Mouse (Mus musculus) kidney, postnatal 4 days (tissue): ENCODE results near the gene B3gntl1.

ENCODE experiments used
- DNase-seq, 2 experiments: peaks; one replicate each; pipeline ENCODE4 v3.0.0; 2021; ENCODE audit warnings: mixed read lengths in 2 of 2

Gene B3gntl1

DNA sequence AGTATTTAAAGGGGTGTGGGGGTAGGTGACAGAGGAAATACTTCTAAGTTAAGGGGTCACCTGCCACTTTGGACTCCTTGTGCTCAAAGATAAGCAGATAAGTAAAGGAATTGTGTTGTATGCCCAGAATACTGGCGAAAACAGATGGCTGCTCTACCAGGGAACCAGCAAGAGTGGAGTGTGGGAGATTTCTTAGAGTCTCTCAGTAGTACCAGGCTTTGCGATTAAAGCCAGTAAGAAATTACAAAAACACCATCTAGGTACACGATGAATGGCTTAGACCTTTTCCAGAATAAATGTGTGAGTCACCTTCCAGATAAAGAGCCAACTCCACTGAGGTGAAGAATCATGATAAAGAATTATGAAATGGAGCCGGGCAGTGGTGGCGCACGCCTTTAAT lies 27.6 kb downstream of the B3gntl1 start:
- no peak for DNase-seq

DNA sequence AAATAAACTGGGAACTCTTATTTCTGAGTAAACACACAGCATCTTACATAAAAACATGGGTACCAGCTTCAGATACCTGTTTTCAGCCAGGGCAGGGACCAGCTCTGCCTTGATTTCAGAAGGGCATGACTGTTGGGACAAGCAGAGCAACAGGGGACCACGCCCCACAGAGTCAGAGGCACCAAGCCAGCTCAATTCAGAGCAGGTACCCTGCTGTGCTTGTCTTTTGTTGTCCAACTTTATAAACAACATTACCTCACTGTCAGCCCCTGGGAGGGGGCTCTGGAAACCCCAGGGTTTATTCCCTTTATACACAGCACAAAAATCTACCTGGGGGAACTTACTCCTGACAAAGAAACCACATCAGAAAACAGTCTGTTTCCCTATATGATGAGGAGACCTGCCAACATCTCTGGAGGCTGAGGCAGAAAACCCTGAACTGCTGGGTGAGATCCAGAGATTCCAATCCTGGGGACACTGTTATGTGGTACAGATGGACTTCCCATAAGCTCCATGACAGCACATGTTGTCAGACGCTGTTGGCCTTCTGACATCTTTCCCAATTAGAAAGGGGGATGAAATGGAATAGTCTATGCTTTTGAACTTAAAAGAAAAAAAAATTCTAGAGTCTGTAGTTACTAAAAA lies 31.3 kb downstream of the B3gntl1 start:
- DNase-seq, result no peak

DNA sequence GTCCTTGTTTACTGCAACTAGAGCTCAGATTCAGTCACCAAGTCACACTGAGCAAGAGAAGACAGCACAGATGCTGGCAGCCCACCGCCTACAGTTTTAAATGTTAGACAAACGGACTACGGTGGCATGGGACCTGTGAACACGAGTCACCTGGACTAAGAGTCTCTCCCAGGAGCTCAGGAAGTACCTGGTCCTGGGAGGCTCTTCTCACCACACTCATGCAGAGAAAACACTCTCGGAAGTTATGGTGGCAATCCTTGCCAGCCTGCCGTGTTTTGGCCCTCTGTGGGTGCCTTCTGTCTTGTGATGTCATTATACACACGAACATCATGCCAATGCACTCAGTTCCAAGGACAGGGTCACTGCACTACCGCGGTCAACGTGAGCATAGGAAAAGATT lies 36.3 kb downstream of the B3gntl1 start:
- DNase-seq, result no peak

DNA sequence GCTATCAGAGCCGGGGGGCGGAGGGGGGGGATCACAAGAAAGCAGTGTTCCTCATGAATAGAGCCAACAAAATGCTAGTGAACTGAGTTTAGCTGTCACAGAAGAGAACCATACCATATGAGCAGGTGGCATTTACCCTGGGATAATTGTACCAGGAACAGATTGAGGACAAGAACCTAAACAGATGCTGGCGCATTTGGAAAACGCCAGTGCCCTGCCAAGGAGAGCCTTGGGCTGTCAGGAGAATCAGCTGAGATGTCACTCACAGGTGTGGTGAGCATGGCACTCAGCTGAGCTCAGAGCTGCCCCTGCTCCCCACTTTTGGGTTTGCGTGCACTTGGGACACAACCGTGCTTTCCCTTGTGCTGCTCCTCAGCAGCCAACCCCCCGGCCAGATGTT lies 41.5 kb downstream of the B3gntl1 start:
- DNase-seq, result no peak

DNA sequence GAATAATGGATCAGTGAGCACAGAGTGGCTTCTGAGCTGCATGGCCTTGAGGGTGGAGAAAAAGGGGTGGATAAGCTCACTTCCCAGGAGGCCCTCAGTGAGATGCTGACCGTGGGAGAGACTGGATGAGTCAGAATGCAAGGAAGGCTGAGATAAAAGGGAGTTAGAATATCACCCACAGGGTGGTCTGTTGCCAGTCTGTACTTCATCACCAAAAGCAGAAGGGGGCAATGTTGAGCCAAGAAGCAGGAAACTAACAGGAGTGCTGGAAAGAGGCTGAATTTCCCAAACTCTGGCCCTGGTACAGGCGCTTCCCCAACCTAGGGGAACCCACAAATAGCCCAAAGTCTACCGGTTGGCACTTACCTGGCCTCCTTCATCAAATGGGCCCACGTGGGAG lies 42.5 kb downstream of the B3gntl1 start:
- no peak for DNase-seq

DNA sequence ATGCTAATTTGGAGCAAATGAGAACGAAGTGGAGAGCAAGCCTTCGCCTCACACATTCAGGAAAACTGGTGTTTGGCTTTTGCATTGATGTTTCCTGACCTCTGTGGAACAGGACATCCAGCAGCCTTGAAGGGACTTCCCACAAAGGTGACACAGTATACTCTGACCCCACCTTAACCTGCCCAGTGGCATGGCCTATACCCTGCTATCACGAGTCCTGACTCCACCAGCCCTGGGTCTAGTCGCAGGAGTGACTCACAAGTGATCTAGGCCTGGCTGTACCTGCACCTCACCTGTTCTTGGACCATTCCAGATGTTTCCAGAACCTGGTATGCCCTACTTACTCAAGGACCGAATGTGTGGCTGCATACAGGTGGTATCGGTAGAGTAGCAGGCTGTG lies 43.4 kb downstream of the B3gntl1 start:
- no peak for DNase-seq

DNA sequence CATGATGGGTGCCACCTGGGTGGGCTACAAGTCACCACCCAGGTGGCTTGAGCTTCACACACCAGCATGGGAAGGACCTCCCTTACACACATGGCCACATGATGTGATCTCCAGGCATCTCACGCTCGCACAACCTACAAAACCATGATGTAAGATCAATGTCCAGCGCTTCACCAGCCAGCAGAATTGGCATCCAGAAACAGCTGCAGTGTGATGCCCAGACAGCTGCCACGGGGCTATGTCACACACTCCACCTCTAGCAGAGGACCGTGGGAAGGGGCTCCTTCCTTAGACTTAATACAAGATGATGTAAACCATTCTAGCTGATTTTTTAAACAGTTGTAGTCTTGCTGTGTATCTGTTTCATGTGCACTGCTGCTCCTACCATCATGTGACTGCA lies 45.4 kb downstream of the B3gntl1 start:
- no peak for DNase-seq

DNA sequence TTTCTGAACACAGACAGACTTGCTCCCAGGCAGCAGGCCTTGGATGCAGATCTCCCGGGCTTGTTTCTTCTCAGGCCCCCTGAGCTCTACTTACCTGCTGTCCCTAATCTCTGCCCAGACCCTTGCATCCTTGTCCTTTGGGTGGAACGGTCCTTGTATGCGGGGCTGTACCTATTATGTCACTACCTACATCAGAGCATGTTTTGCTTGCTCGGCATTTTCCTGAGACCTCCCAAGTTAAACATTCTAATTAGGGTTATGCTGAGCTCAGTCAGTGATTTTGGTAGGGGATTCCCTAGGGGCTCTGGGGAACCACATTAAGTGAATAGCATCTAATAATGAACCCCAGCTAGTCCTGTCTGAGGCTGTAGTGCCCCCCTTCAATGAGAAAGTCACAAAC lies 47.9 kb downstream of the B3gntl1 start:
- no peak for DNase-seq

DNA sequence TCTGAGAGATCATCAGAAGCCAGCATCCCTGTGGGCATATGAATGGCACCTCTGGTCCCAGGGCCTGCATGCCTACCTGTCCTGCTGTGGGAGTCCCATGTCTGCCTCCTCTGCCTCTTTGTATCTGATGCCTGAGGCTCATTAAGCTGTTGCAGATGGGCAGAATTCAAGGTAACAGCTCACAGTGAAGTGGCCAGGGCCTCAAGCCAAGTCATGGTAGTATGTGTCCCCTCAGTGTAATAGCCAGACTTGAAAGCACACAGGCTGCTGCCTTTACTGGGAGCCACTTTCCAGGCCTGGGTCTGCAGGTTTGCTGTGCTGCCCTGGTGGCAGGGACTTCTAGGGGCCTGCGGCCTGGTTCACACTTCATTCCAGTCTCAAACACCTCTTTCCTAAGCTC lies 55.6 kb downstream of the B3gntl1 start:
- no peak for DNase-seq

DNA sequence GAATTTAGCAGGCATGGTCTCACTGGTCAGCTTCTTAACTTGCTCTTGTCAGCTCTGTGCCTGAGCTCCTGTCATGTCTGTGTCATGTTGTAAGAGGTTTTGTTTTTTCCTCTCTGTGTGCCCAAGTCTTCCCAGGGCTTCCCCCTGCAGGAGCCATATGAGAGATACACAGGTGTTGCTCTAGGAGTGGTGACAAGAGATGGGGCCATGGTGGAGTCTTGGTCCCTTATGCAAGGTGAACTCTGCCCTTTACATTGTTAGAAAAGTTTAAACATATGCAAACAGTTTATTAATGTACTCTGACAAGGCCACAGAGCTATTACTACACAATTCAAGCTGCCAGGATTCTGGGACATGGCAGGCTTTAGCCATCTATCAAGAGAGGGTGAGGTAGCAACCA lies 56.5 kb downstream of the B3gntl1 start:
- no peak for DNase-seq

DNA sequence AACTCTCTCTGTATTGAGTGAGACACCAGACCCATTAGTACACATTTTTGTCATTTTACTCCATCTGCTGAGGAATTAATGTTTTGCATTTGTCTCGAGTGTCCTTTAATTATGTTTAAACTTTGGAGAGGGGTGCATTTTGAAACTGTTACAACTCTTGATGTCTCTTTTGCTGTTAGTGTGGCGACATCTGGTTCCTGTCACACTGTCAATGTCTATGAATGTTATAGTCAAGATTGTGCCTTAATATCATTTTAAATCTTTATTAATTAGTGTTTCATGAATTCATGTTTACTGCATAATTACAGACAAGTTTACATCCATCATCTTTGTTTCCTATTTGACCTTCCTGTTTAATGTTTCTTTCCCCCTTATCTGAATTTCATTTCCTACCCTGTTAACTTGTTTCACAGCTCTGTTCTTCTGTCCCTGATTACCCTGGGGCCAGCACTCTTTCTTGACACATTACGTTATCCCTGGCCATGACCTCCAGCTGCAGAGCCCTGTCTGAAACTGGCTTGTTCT lies 56.9 kb downstream of the B3gntl1 start:
- DNase-seq, result peak; percentile 35 to 53

DNA sequence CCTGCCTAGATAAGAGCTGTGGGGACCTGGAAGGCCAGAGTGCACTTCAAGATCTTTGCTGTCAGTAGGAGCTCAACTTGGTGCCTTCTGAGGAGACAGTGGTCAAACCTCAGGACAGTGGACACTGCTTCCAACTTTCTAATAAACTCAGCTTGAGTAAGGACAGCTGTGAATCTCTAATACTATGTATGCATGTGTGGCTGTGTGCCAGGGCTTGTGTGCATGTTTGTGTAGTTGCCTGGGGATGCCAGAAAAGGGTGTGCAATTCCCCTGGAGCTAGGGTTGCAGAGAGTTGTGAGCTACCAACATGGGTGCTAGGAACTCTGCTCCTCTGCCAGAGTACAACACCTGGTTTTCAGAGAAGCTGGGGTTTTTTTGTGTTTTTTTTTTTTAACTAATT lies 62.0 kb downstream of the B3gntl1 start:
- DNase-seq, result peak; percentile 50 to 60

DNA sequence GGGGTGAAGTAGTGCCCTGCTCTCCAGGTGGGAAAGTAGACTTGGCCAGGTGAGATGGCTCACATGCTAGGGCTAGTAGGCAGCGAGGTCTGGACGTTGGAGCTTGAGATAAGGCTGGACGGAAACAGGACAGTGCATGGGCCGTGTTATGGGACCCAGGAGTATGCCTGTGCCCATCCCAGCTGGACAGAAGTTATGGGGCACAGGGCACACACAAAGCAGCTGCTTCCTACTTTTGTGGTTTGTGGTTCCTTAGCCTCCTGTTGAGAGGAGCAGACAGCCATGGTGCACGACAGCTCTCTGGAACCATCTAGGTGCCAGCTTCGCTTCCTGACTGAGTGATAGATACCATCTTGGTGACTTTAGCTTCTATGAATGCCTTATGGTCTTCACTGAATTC lies 67.3 kb downstream of the B3gntl1 start:
- no peak for DNase-seq

DNA sequence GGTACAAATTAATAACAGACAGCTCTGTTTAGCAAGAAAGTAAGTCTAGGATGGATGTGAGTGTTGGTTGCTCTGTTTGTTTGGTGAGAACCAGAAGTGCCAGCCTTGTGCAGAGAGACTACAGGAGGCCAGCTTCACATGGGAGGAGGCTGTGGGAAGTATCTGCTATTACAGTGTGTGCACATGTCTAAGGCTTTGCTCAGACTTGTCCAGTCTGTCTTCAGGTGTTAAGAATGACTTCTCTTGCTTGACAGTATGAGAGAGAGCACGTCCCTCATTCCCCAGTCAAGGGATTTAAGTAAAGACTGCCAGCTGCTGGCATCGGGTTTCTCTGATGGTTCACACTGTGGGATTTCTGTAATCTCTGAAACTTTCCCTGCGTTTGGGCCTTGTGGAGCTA lies 71.5 kb downstream of the B3gntl1 start:
- no peak for DNase-seq

DNA sequence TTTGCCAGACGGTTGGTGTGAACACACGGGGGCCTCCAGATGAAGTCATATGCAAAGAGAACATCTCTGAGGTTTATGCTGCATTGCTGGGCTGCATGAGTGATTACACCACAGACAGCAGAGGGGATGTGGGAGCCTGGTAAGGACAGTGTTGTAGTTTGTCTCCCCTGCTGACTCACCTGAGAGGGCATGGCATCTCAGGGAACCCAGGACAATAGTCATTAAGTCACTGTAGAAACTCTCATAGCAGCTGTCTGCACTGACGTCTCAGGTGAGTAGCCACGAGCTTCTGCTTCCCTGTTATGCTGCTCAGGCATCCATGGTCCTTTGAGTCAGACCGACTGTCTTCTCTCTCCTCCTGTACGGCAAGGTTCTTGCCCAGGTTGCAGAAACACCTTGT lies 75.7 kb downstream of the B3gntl1 start:
- DNase-seq, result no peak

DNA sequence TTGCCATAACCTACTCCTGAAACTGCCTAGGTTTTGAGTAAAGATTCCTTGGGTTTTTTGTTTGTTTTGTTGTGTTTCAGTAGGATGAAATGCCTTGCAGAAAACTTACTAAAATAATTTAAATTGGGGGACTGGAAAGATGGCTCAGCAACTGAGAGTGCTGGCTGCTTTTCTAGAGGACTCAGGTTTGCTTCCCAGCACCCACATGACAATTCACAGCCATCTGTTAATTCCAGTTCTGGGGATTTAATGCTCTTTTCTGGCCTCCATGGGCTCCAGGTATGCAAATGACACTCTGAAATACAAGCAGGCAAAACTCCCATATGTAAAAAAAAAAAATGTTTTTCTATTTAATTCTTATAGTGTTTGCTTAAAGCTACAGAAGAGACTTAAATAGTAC lies 91.1 kb downstream of the B3gntl1 start:
- no peak for DNase-seq
